Mouse (Mus musculus) embryonic facial prominence, embryonic 13.5 days (tissue): ENCODE data around the gene Tmem209. TPM values are rescaled to one million over a fixed set of nuclear protein-coding genes. Genes with fewer than 3 reads are reported as not detected.

ENCODE experiments used
- ATAC-seq: fragments of 200-750 bp; cut with Nextera tagmentation; 2 replicates; pipeline ENCODE4 v1.8.0; 2017; ENCODE audit warnings: low read depth; ENCODE audit not compliant: insufficient number of reproducible peaks, insufficient read depth, low FRiP score, low TSS enrichment
- H3K27ac ChIP-seq: fragments of 300-500 bp; sonication (generic); 2 replicates; pipeline ENCODE4 v1.5.1; 2015; ENCODE audit warnings: moderate library complexity, mild to moderate bottlenecking, inconsistent platforms
- H3K27me3 ChIP-seq: fragments of 300-500 bp; sonication (generic); 2 replicates; pipeline ENCODE4 v1.6.1; 2015; ENCODE audit warnings: mild to moderate bottlenecking, inconsistent platforms
- H3K36me3 ChIP-seq: fragments of 300-500 bp; sonication (generic); 2 replicates; pipeline ENCODE4 v1.6.1; 2015; ENCODE audit warnings: mild to moderate bottlenecking, inconsistent platforms
- H3K4me1 ChIP-seq: fragments of 300-500 bp; sonication (generic); 2 replicates; pipeline ENCODE4 v1.6.1; 2015; ENCODE audit warnings: inconsistent platforms
- H3K4me2 ChIP-seq: fragments of 300-500 bp; sonication (generic); 2 replicates; pipeline ENCODE4 v1.6.1; 2015; ENCODE audit warnings: moderate library complexity, mild to moderate bottlenecking, inconsistent platforms
- H3K4me3 ChIP-seq: fragments of 300-500 bp; sonication (generic); 2 replicates; pipeline ENCODE4 v1.5.1; 2015; ENCODE audit warnings: mild to moderate bottlenecking, inconsistent platforms
- H3K9ac ChIP-seq: fragments of 300-500 bp; sonication (generic); 2 replicates; pipeline ENCODE4 v1.6.1; 2015; ENCODE audit warnings: mild to moderate bottlenecking, inconsistent platforms
- H3K9me3 ChIP-seq: fragments of 300-500 bp; sonication (generic); 2 replicates; pipeline ENCODE4 v1.6.1; 2016; ENCODE audit warnings: inconsistent platforms
- WGBS: fragments of 180-500 bp; shearing (Covaris S2); methylation state at CpG from one replicate; pipeline ENCODE4 v1.1.7; 2015; ENCODE audit warnings: mixed read lengths; 5-methylcytosine and 5-hydroxymethylcytosine counted together
- polyA plus RNA-seq: library from polyadenylated mRNA; unstranded; fragments of >200 nt; fragmentation: Nextera tagmentation; extraction: Ambion mirVana; gene quantifications from 2 replicates; pipeline ENCODE4 v1.2.1, GENCODE M21; 2015

Tmem209 gene
- polyA plus RNA-seq, 1 experiment from 2014 or later: 35.4 TPM

DNA sequence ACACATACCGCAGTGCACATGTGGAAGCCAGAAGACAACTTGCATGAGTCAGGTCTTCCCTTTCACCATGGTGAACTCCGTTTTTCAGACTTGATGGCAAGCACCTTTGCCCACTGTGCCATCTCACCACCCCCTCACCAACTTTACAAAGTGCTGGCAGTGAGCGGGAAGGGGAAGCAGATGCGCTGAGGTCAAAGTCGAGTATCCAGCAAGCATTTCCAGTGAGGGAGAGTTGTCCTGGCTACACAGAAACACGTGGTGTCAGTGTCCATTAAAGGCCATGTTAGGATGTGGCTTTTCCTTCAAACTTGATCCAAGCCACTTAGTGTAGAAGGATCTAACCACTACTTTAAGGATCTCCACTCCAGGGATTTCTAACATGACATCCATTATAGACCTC is 31.8 kb downstream of the Tmem209 start:
- ATAC-seq: no peak
- WGBS: 86% methylated on average over 6 of the region's 6 CpGs
- no peak overlapping the region for H3K4me3 ChIP-seq
- H3K27me3 ChIP-seq: no peaks in the 10 kb centered on the region
- H3K27ac ChIP-seq: no peak overlapping the region
- no peak overlapping the region for H3K9ac ChIP-seq
- H3K9me3 ChIP-seq: no peaks in the 10 kb centered on the region
- no peak overlapping the region for H3K4me2 ChIP-seq
- H3K4me1 ChIP-seq: peaks cover 5% of the 10 kb centered on the region; the same call in 1 of the 2 replicates
- H3K36me3 ChIP-seq: peaks cover 38% of the 10 kb centered on the region

DNA sequence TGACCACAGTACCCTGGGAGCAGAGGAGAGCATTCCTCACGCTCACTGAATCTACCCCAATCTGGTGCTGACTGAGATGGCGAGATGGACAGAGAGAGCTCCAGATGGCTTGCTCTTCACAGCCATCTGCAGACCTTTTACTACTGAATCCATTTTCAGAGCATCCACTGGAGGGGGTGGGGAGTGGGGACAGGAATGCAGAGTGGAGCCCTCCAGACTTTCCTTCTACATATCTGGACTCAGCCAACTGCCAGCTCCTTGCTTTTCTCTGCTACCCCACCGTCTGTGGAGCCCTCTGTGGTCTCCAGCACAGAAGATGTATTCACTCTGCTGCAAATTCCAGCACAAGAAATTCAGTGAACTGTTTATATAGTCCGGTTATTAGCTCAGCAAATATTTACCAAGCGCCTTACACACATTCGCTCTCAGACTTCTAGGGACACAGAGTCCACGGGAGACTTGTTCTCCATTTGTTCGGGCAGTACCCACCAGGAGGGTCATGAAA is 32.3 kb downstream of the Tmem209 start:
- no peak for ATAC-seq
- H3K4me1 ChIP-seq: peaks cover 5% of the 10 kb centered on the region; the same call in 1 of the 2 replicates
- no peak overlapping the region for H3K4me2 ChIP-seq
- H3K9ac ChIP-seq: no peak overlapping the region
- no peaks in the 10 kb centered on the region for H3K27me3 ChIP-seq
- WGBS: 79% methylated on average over 8 of the region's 8 CpGs
- H3K36me3 ChIP-seq: peaks cover 33% of the 10 kb centered on the region
- H3K4me3 ChIP-seq: no peak overlapping the region
- no peaks in the 10 kb centered on the region for H3K9me3 ChIP-seq
- peak overlapping the region; percentile 28; the same call in 1 of the 2 replicates for H3K27ac ChIP-seq

DNA sequence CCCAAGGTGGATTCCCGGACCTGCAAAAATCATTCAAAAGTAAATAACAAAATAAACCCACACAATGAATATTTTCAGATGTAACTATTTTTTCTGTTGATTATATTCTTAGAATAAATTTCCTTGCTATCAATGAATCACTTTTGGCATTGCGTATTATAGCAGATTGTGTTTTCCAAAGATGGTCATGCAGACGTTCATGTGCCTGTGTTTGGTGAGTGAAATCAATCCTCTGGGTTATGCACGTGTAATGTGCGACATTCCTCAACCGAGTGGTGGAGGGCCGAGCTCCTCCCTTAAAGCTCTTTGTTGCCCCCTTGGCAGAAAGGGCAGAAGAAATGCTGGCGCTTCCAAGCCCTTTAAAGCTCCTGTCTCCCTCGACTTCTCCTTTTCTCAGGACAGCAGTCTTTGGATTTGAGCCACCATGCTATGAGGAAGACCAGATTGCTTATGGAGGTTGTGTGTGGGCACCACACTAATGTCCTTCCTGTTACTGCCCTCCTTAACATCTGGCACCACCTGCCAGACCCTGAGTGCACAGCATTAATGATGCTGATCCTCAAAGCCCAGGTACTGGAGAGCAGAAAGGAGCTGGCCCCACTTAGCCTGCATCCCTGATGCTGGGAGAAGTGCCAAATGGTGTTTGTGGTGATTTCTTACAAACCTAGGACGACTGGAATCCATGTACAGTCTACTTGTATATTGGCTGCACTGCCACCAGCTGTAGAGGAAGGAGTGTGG is 33.4 kb downstream of the Tmem209 start:
- 68% methylated on average over 10 of the region's 10 CpGs for WGBS
- H3K27me3 ChIP-seq: no peaks in the 10 kb centered on the region
- no peaks in the 10 kb centered on the region for H3K9me3 ChIP-seq
- H3K27ac ChIP-seq: no peak overlapping the region
- H3K36me3 ChIP-seq: peaks cover 27% of the 10 kb centered on the region
- H3K4me2 ChIP-seq: no peak overlapping the region
- peaks cover 5% of the 10 kb centered on the region; the same call in 1 of the 2 replicates for H3K4me1 ChIP-seq
- no peak overlapping the region for H3K4me3 ChIP-seq
- no peak overlapping the region for H3K9ac ChIP-seq
- ATAC-seq: no peak

DNA sequence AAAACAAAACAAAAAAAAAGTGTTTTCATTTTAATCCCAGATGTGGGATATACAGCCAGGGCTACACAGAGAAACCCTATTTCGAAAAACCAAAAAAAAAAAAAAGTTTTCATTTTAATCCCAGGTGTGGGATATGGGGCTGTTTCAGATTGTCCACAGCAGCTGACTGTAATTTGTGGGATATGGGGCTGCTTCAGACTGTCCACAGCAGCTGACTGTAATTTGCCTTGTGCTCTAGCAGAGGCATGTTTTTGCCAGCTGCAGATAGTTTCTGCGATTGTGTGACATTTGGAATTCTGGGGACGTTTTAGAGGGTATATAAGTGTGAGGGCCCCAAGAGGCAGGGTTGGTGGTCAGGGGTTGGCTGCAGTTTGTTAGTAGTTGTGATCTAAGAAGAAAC is 37.9 kb downstream of the Tmem209 start:
- 0 out of 2 replicates have a peak overlapping the region, but pooled peaks have one; percentile 33 for H3K27ac ChIP-seq
- WGBS: 24% methylated on average over 3 of the region's 3 CpGs

DNA sequence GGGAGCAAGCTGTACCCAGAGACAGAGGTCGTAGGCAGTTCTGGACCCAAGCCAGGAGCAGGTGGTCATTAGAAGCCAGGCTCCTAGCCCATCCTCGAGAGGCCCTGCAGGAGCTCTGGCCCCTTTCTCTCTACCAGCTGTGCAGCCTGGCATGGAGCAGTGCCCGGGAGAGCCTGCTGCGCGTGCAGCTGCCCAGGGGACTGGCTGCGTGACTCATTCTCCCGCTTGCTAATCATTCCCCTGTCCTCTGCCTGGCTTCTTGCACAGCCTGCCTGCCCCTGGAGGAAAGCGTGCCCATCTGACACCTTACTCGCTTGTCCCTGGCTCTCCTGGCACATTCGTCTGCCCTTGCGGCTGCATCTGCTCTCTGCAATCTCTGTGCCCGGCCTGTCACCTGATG is 40.2 kb downstream of the Tmem209 start:
- Histone ChIP-seq H3K4me2 (no peak overlapping the region), H3K9me3 (0 out of 2 replicates have a peak, but pooled peaks cover 6% of the 10 kb centered on the region), H3K36me3 (no peaks in the 10 kb centered on the region), H3K9ac (no peak overlapping the region), H3K4me3 (no peak overlapping the region), H3K27ac (no peak overlapping the region), H3K27me3 (no peaks in the 10 kb centered on the region), H3K4me1 (peaks cover 22% of the 10 kb centered on the region)
- ATAC-seq: no peak
- WGBS: 85% methylated on average over 12 of the region's 12 CpGs

More for the DNA sequence above, 37.9 kb downstream of the Tmem209 start:
- ATAC-seq: no peak
- Histone ChIP-seq H3K4me1 (peaks cover 14% of the 10 kb centered on the region), H3K27me3 (no peaks in the 10 kb centered on the region), H3K4me3 (no peak overlapping the region), H3K9ac (no peak overlapping the region), H3K4me2 (no peak overlapping the region), H3K36me3 (no peaks in the 10 kb centered on the region), H3K9me3 (0 out of 2 replicates have a peak, but pooled peaks cover 6% of the 10 kb centered on the region)

DNA sequence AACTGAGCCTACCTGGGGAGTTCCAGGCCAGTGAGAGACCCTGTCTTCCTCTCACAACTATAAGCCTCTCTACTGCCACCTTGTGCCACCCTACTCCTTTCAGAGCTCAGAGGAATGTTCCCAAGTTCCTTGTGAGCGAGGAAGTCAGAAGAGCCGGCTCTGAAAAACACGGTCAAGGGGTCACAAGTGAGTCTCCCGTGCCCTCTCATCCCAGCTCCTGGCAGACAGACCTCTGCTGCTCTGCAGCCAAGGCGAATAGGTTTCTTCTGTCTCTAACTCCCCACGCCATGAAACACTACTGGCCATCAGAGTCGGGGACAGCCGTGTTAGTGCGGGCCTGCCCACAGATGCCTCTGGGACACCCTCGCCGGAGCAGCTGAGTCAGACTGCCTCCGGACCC is 40.9 kb downstream of the Tmem209 start:
- 0 out of 2 replicates have a peak overlapping the region, but pooled peaks have one; percentile 1 for H3K9ac ChIP-seq
- H3K27ac ChIP-seq: no peak overlapping the region
- no peak for ATAC-seq

DNA sequence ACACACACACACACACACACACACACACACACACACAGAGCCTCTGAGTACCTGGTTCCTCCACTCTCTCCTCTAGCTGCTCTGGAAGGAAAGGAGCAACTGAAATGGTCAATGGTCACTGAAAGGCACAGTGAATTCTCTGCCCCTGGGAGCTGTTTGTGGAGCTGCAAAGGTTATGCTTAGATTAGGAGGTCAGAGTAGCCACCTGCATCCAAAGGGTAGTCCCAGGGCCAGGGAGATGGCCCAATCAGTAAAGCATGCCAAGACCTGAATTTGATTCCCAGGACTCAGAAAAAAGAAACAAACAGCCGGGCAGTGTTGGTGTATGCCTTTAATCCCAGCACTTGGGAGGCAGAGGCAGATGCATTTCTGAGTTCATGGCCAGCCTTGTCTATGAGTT is 41.5 kb downstream of the Tmem209 start:
- WGBS: 52% methylated on average over 1 of the region's 1 CpGs
- 0 out of 2 replicates have a peak, but pooled peaks cover 6% of the 10 kb centered on the region for H3K9me3 ChIP-seq

More for the DNA sequence above, 40.9 kb downstream of the Tmem209 start:
- no peaks in the 10 kb centered on the region for H3K27me3 ChIP-seq
- 59% methylated on average over 12 of the region's 12 CpGs for WGBS
- no peak overlapping the region for H3K4me3 ChIP-seq
- no peak overlapping the region for H3K4me2 ChIP-seq
- H3K4me1 ChIP-seq: peaks cover 22% of the 10 kb centered on the region
- H3K9me3 ChIP-seq: 0 out of 2 replicates have a peak, but pooled peaks cover 6% of the 10 kb centered on the region
- no peaks in the 10 kb centered on the region for H3K36me3 ChIP-seq

DNA sequence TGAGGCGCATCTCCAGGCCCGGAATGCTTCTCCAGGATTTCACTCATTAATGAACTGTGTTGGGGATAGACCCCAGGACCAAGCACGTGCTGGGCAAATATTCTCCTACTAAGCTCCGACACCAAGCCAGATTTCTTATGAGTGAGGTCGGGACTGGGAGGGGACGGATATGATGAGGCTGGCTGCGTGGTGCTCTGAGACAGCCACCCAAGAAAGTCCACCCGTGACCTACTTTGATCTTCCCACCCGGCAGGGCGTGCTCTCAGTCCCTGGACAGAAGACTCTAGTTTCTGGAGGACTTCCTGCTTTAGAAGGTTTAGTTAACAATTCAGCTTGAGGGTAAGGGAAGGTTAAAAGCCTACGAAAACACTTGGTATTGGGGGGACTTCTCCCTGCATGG is 44.0 kb downstream of the Tmem209 start:
- H3K4me1 ChIP-seq: peaks cover 43% of the 10 kb centered on the region
- 86% methylated on average over 11 of the region's 11 CpGs for WGBS

More for the DNA sequence above, 41.5 kb downstream of the Tmem209 start:
- Histone ChIP-seq H3K9ac (no peak overlapping the region), H3K4me1 (peaks cover 22% of the 10 kb centered on the region), H3K36me3 (no peaks in the 10 kb centered on the region), H3K27ac (no peak overlapping the region), H3K27me3 (no peaks in the 10 kb centered on the region), H3K4me3 (no peak overlapping the region), H3K4me2 (no peak overlapping the region)
- no peak for ATAC-seq

DNA sequence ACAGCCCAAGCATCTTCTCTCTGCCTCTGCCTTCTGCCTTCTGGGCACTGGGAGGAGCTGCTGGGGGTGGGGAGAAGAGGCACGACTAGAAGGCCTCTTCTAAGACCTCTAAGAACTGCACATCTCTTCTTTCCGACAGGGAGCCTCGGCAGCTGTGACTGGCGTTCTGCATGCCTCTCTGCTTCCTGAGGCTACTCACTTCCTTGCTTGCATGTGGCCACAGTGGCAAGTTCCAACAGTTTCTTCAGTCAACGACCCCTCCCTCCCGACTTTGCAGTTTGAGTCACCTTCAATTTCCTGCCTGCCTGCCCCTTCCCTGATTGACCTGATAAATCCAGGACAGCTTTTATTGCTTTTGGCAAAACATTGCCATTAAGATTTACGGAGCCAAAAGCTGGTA is 46.8 kb downstream of the Tmem209 start:
- Histone ChIP-seq H3K4me2 (no peak overlapping the region), H3K4me3 (no peak overlapping the region), H3K4me1 (peaks cover 46% of the 10 kb centered on the region), H3K27ac (0 out of 2 replicates have a peak overlapping the region, but pooled peaks have one; percentile 4), H3K9me3 (no peaks in the 10 kb centered on the region), H3K36me3 (no peaks in the 10 kb centered on the region), H3K27me3 (no peaks in the 10 kb centered on the region), H3K9ac (no peak overlapping the region)
- WGBS: 17% methylated on average over 7 of the region's 7 CpGs
- ATAC-seq: no peak

More for the DNA sequence above, 44.0 kb downstream of the Tmem209 start:
- Histone ChIP-seq H3K9ac (no peak overlapping the region), H3K4me2 (no peak overlapping the region), H3K36me3 (no peaks in the 10 kb centered on the region), H3K27me3 (no peaks in the 10 kb centered on the region), H3K27ac (no peak overlapping the region), H3K4me3 (no peak overlapping the region), H3K9me3 (0 out of 2 replicates have a peak, but pooled peaks cover 3% of the 10 kb centered on the region)
- no peak for ATAC-seq

DNA sequence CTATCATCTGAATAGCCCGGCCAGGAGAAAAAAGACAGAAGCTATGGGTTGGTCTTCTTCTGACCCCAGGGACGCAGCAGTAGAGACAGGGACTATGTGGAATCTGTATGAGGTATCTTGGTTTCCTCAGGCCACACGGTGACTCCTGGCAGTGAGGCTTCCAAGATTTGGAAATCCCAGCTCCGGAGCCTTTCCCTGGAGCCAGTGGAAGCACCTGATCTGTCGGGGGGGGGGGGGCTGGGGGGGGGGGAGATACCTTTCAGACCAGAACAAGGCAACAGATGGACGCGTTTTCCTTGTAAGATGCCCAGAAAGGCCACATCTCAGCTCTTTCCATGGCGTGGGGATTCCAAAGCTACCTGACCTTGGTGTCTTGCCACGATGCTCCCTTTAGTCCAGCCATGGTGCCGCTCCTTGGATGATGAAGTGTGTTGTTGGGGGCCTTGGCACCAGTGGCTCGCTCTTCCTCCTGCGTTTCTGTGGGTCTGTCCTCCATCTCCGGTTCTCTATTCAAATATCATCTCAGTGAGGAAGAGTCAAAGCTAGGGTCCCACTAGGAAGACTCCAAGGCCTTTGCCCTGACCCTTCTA is 47.7 kb downstream of the Tmem209 start:
- WGBS: 92% methylated on average over 12 of the region's 13 CpGs
- peak overlapping the region; percentile 97 for H3K27ac ChIP-seq
- H3K36me3 ChIP-seq: no peaks in the 10 kb centered on the region

DNA sequence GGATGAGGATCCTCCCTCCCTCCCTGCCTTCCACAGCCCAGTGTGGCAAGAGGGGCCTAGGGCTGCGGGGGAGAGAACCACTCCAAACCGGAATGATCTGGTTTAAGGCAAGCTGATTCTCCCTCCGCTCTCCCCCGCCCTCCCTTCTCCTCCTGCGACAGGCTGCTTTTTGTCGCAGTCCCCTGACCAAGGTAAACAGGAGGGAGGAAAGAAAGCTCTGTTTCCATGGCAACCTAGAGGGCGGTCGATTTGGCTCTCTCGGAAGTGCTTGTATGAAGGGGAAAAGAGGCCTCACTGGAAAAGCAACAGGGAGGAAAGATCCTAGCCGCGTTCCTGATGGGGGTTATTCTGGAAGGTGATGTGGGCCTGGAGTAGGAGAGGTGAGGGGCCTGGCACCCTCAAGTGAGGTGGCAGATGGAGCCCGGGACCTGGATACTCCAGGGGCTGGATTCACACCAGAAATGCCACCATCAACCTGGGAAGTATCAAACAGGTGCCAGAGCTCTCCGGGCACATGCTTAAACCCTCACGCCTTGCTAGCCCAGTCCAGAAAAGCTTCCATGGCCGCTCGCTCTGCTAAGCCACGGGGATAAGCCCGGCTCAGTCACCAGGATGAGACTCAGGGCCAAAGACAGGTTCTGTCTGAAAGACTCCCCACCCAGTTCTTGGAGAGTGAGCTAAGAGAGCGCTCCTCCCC is 48.7 kb downstream of the Tmem209 start:
- Histone ChIP-seq H3K27ac (peak overlapping the region; percentile 97), H3K27me3 (no peaks in the 10 kb centered on the region), H3K4me2 (peak overlapping the region; percentile 64), H3K9me3 (no peaks in the 10 kb centered on the region), H3K4me3 (peak overlapping the region; percentile 11), H3K36me3 (0 out of 2 replicates have a peak, but pooled peaks cover 2% of the 10 kb centered on the region), H3K9ac (peak overlapping the region; percentile 75), H3K4me1 (peaks cover 32% of the 10 kb centered on the region)
- ATAC-seq: peak; percentile 81
- 14% methylated on average over 19 of the region's 19 CpGs for WGBS

More for the DNA sequence above, 47.7 kb downstream of the Tmem209 start:
- H3K4me2 ChIP-seq: no peak overlapping the region
- ATAC-seq: no peak
- H3K9me3 ChIP-seq: no peaks in the 10 kb centered on the region
- H3K4me1 ChIP-seq: peaks cover 41% of the 10 kb centered on the region
- no peaks in the 10 kb centered on the region for H3K27me3 ChIP-seq
- H3K4me3 ChIP-seq: no peak overlapping the region
- H3K9ac ChIP-seq: 0 out of 2 replicates have a peak overlapping the region, but pooled peaks have one; percentile 75
